Mouse (Mus musculus): ENCODE data around the gene Tmprss3.
A peak's percentile ranks its signal among the peaks of the same experiment; 100 is the strongest.

Tmprss3 gene

DNA sequence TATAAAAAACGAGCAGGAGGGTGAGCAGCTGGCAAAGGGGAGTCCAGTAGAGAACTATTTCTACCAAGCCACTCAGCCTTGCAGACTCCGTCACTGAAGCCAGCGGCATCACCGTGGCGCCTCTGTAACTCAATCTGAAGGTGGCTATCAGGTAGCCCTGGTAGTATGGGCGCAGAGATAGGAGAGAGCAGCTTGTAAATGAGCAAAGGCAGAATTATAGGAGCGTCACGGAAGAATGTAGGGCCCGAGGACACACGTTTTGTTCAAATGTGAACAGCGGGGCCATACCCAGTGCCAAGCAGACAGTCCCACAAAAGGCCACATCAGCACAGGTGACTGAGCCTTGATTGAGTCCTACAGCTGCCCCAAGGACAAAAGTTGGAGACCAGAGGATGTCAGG lies at the start of gene Tmprss3:
Gene Tmprss3, minus strand, starts transcription at position 101 of the 400 bp plus-strand sequence.
- DNase-seq = no peak

GRCm38 (mm10) chr17:31247144-31247543 lies 48.4 kb upstream of the Tmprss3 start:
- DNase-seq = no peak

GRCm38 (mm10) chr17:31245321-31245720 lies 46.5 kb upstream of the Tmprss3 start:
- no peak for DNase-seq

DNA sequence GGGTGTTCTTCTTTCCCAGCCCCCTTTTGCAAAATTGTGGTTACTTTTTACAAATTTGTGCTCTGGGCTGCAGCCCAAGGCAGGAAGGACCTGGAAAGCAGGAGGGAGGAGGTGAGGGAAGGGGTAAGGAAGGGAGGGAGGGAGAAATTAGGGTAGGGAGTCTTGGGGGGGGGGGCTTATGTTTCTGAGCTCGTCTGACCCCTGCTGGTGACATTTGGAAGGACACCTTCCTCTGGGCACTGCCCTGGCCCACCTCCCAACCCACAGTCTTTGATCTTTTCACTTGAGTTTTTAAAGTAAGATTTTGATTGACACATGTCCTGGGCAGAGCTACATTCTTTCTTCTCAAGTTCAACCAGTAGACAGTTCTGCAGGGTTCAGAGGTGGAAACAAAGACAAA lies 44.0 kb upstream of the Tmprss3 start:
- peak; percentile 54 for DNase-seq

DNA sequence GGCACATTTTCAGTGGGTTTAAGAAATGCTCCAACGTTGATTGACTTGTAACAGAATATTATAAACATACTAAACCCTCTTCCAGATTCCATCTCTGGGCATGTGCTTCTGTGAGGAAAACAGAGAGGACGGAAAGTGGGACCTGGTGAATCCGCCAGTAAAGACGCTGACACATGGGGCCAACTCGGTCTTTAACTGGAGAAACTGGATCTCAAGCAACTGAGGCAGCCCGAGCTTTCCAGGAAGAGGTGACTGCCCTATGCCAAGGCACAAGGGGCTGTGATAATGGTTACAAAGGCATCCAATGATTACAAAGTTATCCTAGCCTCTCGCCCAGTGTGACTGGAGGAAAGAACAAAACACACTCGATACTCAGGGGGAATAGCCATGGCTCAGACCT lies 42.4 kb upstream of the Tmprss3 start:
- no peak for DNase-seq

DNA sequence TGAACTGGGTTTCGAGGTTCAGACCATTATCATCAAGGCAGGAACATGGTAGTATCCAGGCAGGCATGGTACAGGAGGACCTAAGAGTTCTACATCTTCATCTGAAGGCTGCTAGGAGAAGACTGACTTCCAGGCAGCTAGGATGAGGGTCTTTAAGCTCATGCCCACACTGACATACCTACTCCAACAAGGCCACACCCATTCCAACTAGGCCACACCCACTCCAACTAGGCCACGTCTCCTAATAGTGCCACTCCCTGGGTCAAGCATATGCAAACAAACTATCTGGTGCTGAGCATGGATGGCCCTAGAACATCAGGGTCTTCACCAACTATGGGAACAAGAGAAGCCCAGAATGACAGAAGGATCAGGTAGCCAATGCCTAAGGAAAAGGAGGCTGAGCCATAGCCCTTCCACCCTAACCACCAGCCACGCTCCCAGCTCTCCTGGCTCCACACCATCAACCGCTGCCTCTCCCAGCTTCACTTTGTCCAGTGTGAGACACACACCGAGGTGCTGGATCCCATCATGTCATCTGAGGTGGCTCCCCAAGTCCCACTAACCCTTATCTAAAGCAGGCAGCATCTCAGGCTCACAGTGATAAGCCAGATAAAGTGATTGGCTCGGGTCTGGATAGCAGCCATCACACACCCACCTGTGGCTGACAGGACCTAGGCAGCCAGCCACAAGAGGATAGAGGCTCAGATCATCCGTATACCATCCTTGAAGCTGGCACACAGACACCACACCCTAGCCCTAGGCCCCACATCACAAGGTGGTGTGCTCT lies 39.6 kb upstream of the Tmprss3 start:
- no peak for DNase-seq

- DNase-seq = no peak
Measured at GRCm38 (mm10) chr17:31235915-31236314, 37.1 kb upstream of the Tmprss3 start.

- DNase-seq = no peak
Measured at GRCm38 (mm10) chr17:31232251-31233010, 33.7 kb upstream of the Tmprss3 start.

DNA sequence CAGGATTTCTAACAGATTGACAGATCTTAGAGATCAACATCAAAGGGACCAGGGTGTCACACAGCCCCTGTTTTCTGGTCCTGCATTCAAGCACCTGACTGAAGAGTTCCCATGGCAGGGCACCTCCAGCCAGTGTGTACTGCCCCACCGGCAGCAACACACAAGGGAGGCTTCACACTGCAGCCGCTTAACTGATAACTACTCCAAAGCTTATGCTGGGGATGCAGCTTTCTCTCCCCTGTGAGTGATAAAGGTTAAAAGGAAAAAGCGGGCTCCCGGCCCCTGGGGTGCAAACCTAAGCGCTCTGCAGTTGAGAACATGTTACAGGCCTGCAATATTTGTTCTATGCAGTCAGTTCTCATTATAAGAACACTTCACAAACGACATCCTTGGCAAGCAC lies 33.0 kb upstream of the Tmprss3 start:
- no peak for DNase-seq

- no peak for DNase-seq
Measured at GRCm38 (mm10) chr17:31226931-31227330, 28.2 kb upstream of the Tmprss3 start.

GRCm38 (mm10) chr17:31226368-31226767 lies 27.6 kb upstream of the Tmprss3 start:
- no peak for DNase-seq

DNA sequence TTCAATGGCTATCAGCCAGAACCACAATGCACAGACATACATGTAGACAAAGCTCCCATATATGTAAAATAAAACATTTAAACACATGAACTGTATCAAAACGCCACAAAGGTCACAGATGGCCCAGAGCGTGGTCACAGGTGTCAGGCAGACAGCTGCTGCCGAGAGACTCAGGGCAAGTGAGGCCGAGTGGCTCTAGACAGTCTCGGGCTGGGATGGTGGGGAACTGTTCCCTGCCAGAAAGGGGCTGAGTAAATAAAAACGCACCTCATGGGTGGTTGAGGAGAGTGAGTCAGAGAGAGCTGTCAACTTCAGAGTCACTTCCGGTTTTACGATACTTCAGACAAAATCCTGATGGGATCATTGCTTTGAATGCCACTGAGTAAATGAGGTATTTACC lies 25.8 kb upstream of the Tmprss3 start:
- DNase-seq = no peak

DNA sequence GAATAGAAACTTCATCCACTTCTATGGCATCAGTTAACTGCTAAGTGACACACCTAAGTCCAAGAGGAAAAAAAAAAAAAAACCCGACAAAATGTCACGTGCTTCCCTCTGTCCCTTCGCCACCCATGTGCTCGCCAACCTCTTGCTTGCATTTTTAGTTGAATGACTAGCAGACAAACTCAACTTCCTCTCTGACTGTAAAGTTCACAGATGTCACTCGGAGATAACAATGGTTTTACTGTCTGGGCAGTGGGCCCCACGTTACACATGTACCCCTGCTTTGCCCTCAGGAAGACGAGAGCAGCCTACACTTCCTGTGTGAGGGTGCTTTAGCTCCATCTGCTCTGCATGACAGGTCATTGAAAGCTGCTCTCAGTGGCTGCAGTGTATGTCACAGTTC lies 25.1 kb upstream of the Tmprss3 start:
- no peak for DNase-seq

- no peak for DNase-seq
Measured at GRCm38 (mm10) chr17:31222810-31223310, 24.1 kb upstream of the Tmprss3 start.

DNA sequence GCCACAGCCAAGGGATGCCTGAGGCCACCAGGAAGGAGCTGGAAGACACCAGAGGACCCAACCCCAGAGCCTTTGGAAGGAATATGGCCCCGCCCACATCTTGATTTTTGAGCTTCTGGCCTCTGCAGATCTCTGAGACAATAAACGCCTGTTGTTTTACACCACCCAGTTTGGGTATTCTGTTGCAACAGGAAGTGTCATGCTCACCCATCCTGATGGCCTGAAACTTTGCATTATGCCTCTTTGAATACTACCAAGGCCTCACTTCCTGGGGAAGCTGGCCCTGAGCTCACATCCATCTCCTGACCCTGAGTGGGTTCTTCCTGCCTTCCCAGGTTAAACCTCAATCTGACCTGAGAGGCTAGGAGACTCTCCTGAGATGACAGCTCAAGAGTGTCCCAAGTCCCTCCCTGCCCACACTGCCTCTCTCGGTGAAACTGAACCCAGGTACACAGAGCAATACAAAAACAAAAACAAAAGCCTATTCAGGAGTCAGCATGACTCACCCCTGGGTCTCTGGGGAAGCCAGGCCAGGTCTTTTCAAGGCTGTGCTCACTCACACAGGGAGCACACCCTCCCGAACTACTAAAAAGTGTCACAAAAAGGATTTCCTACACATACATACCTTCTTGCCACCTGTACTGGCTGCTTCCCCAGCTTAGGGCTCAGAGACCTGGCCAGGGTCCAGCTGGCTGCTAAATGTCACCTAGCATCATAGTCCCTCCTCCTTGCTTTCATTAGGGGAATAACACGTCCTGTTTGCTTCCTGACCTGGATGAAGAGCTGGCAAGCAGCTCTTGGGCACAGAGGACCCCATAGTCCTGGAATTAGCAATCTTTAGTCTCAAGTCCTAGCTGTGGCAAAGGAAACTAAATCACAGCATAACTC lies 17.5 kb upstream of the Tmprss3 start:
- peak; percentile 65 for DNase-seq

- DNase-seq = no peak
Measured at GRCm38 (mm10) chr17:31211881-31212280, 13.1 kb upstream of the Tmprss3 start.

GRCm38 (mm10) chr17:31210299-31210698 lies 11.5 kb upstream of the Tmprss3 start:
- DNase-seq = no peak

DNA sequence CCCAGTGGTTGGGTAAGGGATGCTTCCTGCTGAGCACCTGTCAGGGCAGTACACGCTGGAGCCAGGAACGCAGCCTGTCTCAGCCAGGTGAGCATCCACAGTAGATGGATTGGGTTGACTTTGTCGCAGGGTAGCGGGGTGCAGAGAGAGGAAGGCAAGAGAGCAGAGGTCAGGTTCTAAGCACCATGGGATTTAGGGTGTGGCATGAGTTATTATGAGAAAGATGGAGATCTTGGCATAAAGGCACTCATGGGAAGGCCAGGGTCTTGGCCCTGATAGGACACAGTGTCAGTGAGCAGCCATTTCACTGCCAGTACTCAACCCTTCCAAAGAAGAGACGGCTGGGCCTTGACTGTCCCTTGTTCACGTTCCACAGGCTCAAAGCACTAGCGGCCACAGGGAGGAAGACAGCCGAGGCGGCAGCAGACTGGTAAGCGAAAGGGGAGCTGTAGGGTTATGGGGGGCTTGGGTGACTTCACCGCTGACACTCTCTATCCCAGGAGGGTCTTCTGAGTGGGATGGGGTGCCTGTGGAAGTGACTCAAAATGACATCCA lies 10.7 kb upstream of the Tmprss3 start:
- DNase-seq = no peak

- DNase-seq = no peak
Measured at GRCm38 (mm10) chr17:31208654-31209053, 9.9 kb upstream of the Tmprss3 start.

- no peak for DNase-seq
Measured at GRCm38 (mm10) chr17:31207771-31208334, 9.1 kb upstream of the Tmprss3 start, which contains the start of gene Ubash3a. Gene Ubash3a, plus strand, starts transcription at chr17:31207873.

DNA sequence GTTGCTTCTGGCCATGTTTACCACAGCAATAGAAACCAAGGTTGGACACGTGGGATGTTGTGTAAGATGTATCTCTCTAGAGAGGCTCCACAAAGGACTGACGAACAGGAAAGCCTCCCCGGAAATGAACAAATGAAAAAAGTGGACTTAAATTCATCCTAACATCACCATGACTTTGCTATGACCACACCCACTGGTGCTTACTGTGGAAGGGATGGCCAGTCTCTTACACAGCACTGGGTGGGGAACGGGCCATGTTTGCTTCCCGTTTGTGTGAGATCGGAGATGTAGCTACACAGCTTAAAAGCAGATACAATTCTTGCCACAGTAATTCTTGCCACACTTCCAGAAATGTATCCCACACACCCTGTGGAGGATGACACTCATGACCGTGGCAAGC lies 2.5 kb downstream of the Tmprss3 start:
- DNase-seq = no peak

DNA sequence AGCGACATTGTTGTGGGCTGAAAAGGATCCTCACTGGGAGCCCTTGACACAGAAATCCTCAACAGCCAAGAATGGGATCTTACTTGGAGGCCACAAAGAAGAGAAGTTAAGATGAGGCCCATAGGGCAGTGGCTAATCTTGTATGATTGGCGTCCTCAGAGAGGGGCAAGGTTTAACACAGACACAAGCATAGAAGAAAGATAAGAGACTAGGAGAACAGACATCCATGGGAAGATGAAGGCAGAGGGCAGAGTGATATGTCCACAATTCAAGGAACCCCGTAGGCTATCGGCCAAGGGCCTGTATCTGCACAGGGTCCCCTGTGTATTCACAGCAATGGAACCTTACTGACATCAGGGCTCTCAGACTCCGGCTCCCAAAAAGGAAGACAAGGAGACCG lies 3.6 kb downstream of the Tmprss3 start:
- DNase-seq = no peak

Measured in kidney, postnatal 10 days (tissue).